Mouse (Mus musculus) heart, adult 8-10 months (tissue): Measurements from ENCODE around the gene Klk1b9. TPM values are rescaled to one million over a fixed set of nuclear protein-coding genes. Genes with fewer than 3 reads are reported as not detected.

Source experiments
- total RNA-seq, 4 experiments: library from RNA; stranded (reverse); gene quantifications; 2 replicates each; pipeline ENCODE4 v1.2.4; 2022

The Klk1b9 gene
- total RNA-seq, 4 experiments from 2014 or later, result not detected

Other genes with a start within 250 kb of the Klk1b9 start
- not detected for gene Klk12, start 207.2 kb upstream of the Klk1b9 start, total RNA-seq
- under 1 TPM in 3 of 4 experiments, not detected in 1; 0.32 to 0.79 (median 0.37) TPM for gene Klk11, start 201.5 kb upstream of the Klk1b9 start, total RNA-seq
- under 1 TPM; 0.22 to 0.57 (median 0.25) TPM for gene Klk10, start 195.0 kb upstream of the Klk1b9 start, total RNA-seq
- not detected for gene Klk9, start 184.2 kb upstream of the Klk1b9 start, total RNA-seq
- 10 to 100 TPM in 3 of 4 experiments, 1 to 10 TPM in 1; 9.4 to 12.4 (median 11.2) TPM for gene Klk8, start 178.5 kb upstream of the Klk1b9 start, total RNA-seq
- not detected for gene Klk7, start 164.8 kb upstream of the Klk1b9 start, total RNA-seq
- gene Klk6, start 151.6 kb upstream of the Klk1b9 start, total RNA-seq, result not detected
- not detected for gene Klk5, start 134.1 kb upstream of the Klk1b9 start, total RNA-seq
- not detected for gene Klk4, start 94.9 kb upstream of the Klk1b9 start, total RNA-seq
- not detected for gene Klk15, start 42.3 kb upstream of the Klk1b9 start, total RNA-seq
- gene Klk1b8, start 25.4 kb upstream of the Klk1b9 start, total RNA-seq, result not detected
- not detected for gene Klk1b1, start 9.3 kb upstream of the Klk1b9 start, total RNA-seq
- gene Klk1b11, start 19.8 kb downstream of the Klk1b9 start, total RNA-seq, result not detected
- gene Klk1b26, start 36.1 kb downstream of the Klk1b9 start, total RNA-seq, result 1 to 10 TPM; 1.7 to 7.4 (median 4.1) TPM
- not detected for gene Klk1b27, start 76.2 kb downstream of the Klk1b9 start, total RNA-seq
- gene Klk1b21, start 126.3 kb downstream of the Klk1b9 start, total RNA-seq, result not detected
- gene Klk1b22, start 136.6 kb downstream of the Klk1b9 start, total RNA-seq, result not detected
- gene Klk1b16, start 160.7 kb downstream of the Klk1b9 start, total RNA-seq, result not detected
- gene Klk1b24, start 212.2 kb downstream of the Klk1b9 start, total RNA-seq, result not detected
- gene Klk1b3, start 222.1 kb downstream of the Klk1b9 start, total RNA-seq, result not detected
- gene Klk1b4, start 231.4 kb downstream of the Klk1b9 start, total RNA-seq, result not detected
- gene Klk1b5, start 239.9 kb downstream of the Klk1b9 start, total RNA-seq, result not detected
- under 1 TPM in 2 of 4 experiments, not detected in 2; 0.47 to 0.57 TPM for gene Klk1, start 249.3 kb downstream of the Klk1b9 start, total RNA-seq